Mouse (Mus musculus) layer of hippocampus, postnatal 36 days (tissue): Measurements from ENCODE around the gene Yes1. TPM values are rescaled to one million over a fixed set of nuclear protein-coding genes. Genes with fewer than 3 reads are reported as not detected.
A peak's percentile ranks its signal among the peaks of the same experiment; 100 is the strongest.
"Not testable (repeated sequence)": the region's sequence is repeated elsewhere in the genome, so short reads cannot be mapped to it uniquely, and the experiment has no call there.

Source experiments
- DNase-seq, 2 experiments: peaks; one replicate each; pipeline ENCODE4 v3.0.0; 2022
- total RNA-seq, 2 experiments: library from RNA; stranded (reverse); gene quantifications; 2 replicates each; pipeline ENCODE4 v1.2.3; 2021

The Yes1 gene
- 10 to 100 TPM; 12.8 to 13.9 TPM for total RNA-seq

DNA sequence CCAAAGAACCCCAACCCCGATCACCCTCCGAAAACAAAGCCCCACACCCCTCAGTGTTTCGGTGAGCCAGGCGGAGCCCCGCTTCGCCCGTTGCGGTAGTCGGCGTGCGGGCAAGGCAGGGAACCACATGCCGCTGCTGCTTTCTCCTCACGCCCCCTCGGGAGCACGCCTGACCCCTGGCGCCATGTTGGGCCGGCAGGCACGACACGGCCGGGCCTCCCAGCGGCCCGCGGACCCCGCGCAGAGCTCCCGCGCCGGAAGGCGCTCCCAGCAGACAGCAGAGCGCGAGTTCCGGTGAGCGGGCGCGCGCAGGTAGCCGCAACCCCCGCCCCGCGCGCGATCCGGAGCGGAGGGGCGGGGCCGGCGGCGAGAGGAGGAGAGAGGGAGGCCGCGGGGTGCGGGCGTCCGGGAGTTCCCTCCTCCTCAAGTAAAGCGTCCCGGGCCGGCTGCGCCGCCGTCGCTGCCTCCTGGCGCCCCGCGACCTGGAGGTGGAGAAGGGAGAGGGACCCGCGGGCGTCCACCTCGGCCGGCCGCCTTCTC, at the start of gene Yes1:
Gene Yes1 (plus strand): TSS at position 371 of the 540 bp plus-strand sequence.
- peak; percentile 55 to 61 for DNase-seq

GRCm38 (mm10) chr5:32564697-32565096, 46.3 kb upstream of the Yes1 start:
- DNase-seq: no peak

DNA sequence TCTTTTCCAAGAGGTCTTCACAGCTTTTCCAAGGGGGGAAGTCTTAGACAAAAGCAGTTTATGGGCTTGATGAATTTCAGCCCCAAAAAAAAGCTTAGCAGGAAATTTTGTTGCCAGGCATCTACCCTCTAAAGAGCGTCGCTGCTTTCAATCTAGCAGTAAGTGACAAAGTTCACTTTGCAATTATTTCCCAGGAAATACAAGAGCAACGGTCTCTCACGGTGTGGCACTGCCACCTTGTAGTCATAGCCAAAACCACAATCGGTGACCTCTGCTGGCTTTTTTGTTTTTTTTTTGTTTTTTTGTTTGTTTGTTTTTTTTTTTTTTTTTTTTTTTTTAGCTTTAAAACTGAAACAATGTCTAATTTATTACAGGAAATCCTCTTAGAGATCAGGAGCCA, 39.2 kb upstream of the Yes1 start:
- no peak for DNase-seq

DNA sequence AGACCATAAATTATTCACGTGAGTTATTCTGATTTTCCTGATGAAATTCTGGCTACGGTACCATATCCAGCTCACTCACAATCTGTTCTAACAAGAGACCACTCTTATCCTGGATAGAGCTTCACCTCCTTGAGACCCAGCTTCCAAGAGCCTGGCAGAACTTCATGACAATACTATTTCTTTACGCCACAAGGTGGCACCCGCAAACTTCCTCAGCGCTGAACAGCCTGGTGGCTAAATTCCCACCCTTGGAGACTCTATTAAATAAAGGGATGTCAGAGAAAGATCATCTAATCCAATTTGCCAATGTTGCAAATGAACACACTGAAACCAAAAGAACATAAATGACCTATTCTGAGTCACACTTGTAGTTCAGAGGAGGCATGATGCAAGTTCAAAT, 22.8 kb upstream of the Yes1 start:
- peak; percentile 30 to 54 for DNase-seq

GRCm38 (mm10) chr5:32593793-32594192, 17.2 kb upstream of the Yes1 start:
- DNase-seq: no peak

- DNase-seq: no peak
Measured at GRCm38 (mm10) chr5:32594358-32594757, 16.6 kb upstream of the Yes1 start.

DNA sequence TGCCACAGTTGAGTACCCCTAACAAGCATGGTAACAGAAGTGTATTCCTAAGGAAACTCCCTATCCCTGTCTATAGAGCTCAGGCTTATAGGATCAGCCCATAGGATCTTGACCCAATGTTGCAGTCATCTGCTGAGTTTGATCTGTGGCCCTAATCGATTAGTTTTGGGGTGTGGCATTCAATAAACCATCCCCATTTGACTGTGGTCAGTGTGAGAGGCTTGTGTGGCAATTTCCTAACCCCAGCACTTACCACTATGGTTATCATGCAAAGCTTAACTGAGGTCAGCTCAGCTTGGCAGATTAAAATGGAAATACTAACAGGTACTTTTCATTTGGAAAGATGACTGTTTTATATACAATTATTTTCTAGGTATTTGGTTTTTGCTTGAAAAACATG, 5.1 kb upstream of the Yes1 start:
- DNase-seq: no peak

DNA sequence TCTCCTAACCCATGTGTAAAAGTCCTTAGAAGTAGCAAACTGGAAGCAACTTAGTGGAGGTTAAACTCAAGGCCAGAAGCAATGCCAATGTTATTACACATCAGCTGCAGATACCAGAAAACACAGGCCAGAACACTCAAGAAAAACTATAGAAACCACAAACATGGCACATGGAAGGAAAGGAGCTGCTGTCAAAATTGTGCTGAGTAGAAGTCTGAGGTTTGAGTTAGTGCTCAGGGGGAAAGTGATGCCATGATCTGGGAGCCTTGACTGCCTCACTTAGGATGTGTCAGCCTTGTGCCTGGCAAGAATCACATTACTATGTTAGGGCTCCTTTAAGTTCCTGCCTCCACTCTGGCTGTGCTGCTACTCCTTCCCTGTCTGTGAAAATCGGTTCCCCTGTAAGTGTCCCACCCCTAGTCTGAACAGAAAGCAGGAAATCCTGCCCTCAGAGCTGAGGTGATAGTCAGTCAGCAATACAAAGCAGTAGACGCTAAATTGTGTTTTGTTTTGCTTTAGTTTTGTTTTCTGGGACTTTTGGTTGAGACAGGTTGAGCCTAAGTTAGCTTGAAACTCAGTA, 3.1 kb upstream of the Yes1 start:
- no peak for DNase-seq

DNA sequence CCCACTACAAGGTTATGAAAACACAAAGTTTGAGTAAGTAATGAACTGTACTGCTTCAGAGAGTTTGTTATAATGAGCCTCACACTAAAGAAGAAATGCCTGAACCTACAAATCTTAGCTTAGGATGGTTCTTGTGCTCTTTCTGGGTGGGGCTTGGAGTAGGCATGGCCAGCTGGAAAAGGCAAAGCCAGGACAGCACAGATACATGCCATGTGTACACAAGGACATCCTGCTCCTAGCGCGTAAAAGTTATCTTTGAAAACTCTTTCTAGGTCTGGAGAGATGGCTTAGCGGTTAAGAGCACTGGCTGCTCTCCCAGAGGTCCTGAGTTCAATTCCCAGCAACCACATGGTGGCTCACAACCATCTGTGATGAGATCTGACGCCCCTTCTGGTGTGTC, 2.5 kb upstream of the Yes1 start:
- DNase-seq: no peak

- DNase-seq: no peak
Measured at GRCm38 (mm10) chr5:32610064-32610800, 739 bp upstream of the Yes1 start.

DNA sequence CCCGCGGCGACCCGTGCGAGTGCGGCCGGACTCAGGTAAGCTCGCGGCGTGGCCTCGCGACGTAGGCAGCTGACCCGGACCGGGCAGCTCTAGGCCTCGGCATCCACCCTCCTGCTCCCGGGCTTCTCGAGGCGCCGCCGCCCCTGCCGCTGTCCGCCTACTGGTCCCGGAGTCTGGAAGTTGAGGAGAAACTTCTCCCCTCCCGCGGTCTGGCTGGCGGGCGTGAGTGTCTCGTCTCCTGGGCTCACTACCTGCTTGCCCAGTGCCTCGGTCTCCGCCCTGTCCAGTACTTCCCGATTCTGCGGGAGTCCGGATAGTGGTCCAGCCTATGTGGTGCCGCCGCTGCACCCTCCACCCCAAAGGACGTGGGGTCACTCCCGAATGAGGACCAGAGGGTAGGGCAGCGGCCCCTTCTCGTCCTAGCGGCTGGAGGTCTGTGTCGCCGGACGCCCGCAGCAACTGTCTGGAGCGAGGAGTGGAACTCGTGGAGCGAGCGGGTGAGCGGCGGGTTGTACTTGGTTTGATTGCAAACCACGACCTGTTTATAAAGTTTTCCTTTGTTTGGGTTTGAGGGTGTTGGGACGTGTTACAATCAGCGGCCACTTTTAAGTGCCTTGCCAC, 480 bp downstream of the Yes1 start:
- DNase-seq: peak in 1 of 2 experiments; percentile 30

DNA sequence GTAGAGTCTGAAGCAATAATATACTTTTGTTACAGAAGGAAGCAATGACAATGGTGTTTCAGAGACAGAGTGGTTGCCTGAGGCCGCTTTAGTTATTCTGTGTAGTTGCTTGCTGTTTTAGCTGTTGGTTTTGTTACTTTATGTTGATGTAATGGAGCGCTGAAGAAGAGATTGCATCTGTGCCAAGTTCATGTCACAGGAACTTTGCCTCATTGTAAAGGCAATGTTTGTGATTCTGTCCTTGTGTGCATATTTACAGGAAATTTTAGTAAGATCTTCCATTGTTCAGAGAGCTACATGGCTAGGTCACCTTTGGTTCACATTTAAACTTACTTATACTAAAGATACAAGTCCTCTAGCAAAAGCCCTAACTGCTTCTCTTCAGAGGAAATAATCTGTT, 3.3 kb downstream of the Yes1 start:
- no peak for DNase-seq

DNA sequence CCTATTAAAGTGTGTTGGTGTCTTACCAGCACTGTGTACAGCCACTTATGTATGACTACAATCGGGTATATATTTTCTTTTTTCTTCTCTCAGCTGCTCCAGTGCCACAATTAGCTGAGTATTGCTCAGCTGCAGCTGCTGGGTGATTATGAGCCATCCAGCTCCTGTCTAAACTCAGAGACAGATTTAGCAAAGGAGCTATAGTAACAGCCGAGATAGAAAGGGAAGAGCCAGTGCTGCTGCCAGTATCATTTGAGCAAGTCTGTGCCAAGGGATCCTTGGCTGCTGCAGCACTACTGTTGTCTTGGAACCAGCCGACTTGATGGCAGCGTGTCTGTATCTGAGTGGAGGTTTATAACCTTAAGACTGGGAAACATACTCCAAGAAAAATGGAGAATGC, 3.7 kb downstream of the Yes1 start:
- peak; percentile 19 to 20 for DNase-seq

DNA sequence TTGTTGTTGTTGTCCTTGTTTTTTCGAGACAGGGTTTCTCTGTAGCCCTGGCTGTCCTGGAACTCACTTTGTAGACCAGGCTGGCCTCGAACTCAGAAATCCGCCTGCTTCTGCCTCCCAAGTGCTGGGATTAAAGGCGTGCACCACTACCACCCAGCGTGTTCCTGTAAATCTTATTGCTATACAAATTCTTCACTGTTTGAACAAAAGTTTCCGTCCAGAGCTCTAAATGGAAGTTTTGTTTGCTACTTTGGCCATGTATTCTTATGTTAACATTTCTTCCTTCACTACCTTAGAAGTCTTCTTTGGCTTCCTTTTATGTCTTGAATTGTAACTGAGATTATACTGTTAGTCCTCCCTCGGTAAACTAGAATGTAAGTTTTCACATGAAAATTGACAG, 5.5 kb downstream of the Yes1 start:
- DNase-seq: not testable (repeated sequence)

GRCm38 (mm10) chr5:32617851-32618250, 6.9 kb downstream of the Yes1 start:
- no peak for DNase-seq

- no peak for DNase-seq
Measured at GRCm38 (mm10) chr5:32623649-32624048, 12.7 kb downstream of the Yes1 start.

DNA sequence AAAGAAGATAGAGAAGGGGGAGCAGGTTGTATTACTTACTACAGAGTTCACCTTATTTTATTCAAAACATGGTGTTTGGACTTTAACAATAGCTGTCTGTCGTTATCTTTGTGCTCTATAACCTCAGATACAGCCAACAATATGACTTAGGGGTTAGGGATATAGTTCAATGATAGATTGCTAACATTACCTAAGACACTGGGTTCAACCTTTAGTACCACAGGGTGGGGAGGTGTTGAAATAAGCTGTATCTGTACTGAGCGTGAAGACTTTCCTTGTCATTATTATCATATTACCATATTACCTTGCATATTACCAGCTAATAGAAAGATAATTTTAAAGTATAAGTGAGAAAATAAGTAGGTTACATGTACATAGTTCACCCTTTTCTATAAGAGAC, 13.8 kb downstream of the Yes1 start:
- DNase-seq: no peak

DNA sequence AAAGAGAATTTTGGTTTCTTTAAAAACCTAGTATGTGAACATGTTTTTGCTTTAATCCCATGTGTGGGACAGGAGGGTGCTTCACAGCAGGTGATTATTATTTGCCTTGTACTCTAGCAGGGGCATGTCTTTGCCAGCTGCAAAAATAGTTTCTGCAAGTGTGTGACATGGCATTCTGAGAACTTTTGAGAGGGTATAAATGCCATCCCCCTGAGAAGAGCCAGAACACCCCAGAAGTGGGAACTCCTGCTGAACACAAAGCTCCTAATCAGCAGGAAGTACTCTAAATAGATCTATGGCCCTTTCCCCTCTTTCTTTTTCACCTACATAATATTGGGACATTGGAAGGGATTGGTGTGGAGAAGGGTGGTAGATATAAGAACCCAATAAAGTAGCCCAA, 22.2 kb downstream of the Yes1 start:
- no peak for DNase-seq

GRCm38 (mm10) chr5:32657386-32657785, 46.4 kb downstream of the Yes1 start:
- DNase-seq: no peak

DNA sequence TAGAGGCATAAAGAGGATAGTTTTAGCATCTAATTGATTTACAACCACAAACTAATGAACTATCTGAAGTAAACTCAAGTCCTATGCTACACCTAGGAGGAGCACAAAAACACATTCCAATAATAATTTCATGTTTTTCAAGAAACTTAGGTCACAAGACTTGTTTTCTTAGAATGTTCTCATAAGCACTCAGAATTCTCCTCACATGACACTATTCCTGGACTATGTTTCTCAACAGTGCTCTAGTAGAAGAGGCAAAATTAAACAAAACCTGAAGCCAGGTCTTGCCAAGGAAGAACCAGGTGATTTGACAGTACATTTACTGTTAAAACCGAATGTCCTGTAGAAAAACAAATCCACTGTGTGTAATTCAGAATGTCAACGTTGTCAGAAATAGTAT, 71.5 kb downstream of the Yes1 start:
- DNase-seq: no peak

- DNase-seq: no peak
Measured at GRCm38 (mm10) chr5:32693411-32693810, 82.4 kb downstream of the Yes1 start.

DNA sequence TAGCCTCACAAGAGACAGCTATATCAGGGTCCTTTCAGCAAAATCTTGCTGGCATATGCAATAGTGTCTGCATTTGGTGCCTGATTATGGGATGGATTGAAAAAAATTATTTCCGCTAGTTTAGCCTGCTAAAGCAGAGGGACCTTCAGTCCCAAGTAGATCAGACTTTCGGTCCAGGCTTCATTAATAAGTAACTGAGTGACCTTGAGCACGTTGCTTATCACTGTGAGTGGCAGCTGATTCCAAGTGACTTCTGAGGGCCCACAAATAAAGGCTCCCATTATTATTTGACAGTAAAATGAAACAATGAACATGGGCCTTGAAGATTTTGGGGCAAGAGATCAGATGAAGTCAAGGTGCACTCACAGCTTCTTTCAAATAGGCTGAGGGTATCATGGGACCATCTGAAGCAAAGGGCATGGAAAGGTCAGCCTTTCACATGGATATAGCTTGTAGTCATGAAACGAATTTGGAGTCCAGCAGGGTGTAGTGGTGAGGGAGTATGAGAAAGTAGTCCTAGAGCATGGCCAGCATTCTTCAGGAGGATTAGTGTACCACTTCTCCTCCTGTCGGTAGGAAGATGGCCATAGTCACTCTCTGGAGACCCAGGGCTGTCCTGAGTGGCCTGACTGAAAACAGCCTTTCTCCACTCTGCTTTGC, 86.4 kb downstream of the Yes1 start:
- no peak for DNase-seq

DNA sequence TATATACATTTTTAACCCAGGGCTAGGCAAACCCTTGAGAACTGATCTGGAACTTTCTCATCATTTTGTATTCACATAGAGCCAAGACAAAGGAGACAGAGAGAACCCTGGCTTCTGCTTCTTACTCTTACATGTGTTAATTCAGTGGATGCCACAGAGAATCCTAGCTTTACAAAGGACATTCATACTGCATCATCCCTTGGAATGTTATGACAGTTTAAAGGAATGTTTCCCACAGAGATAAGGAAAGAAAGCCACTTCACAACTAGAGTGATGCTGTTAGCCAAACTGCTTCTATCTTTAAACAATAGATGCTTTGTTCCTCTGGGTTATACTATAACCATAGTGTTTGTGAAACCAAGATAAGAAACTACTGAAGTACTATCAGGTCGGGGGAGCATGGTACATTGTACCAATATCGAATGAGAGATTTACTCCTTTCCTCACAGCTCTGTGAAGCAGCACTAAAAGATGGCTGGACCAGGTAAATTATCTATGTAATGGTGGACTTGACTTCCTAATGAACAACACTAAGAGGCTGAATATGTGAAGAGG, 95.3 kb downstream of the Yes1 start:
- no peak for DNase-seq
